Mouse (Mus musculus) intestine, embryonic 14.5 days (tissue): ENCODE measurements around the gene Hs6st3. TPM values are rescaled to one million over a fixed set of nuclear protein-coding genes. Genes with fewer than 3 reads are reported as not detected.

ENCODE experiments used
- ATAC-seq: fragments of 200-750 bp; cut with Nextera tagmentation; replicated peaks from 2 replicates; pipeline ENCODE4 v1.8.0; 2017; ENCODE audit warnings: low read depth, moderate number of reproducible peaks, moderate TSS enrichment, moderate library complexity; ENCODE audit not compliant: low FRiP score, low TSS enrichment
- DNase-seq: peaks from one replicate; pipeline ENCODE4 v3.0.0-alpha.2; 2018; ENCODE audit warnings: low spot score
- H3K27ac ChIP-seq: fragments of 300-500 bp; sonication (generic); 2 replicates; pipeline ENCODE4 v1.5.1; 2014; ENCODE audit warnings: low read depth, mild to moderate bottlenecking, control low read depth
- H3K27me3 ChIP-seq: fragments of 300-500 bp; sonication (generic); replicated peaks from 2 replicates; pipeline ENCODE4 v1.6.1; 2014; ENCODE audit warnings: low read length, control low read depth; ENCODE audit not compliant: control insufficient read depth, insufficient read depth
- H3K36me3 ChIP-seq: fragments of 300-500 bp; sonication (generic); 2 replicates; pipeline ENCODE4 v1.6.1; 2014; ENCODE audit warnings: low read length, control low read depth; ENCODE audit not compliant: control insufficient read depth, insufficient read depth
- H3K4me1 ChIP-seq: fragments of 300-500 bp; sonication (generic); replicated peaks from 2 replicates; pipeline ENCODE4 v1.6.1; 2014; ENCODE audit warnings: low read length, control low read depth, mixed read lengths; ENCODE audit not compliant: control insufficient read depth, insufficient read depth
- H3K4me2 ChIP-seq: fragments of 300-500 bp; sonication (generic); 2 replicates; pipeline ENCODE4 v1.6.1; 2014; ENCODE audit warnings: low read length
- H3K4me3 ChIP-seq: fragments of 300-500 bp; sonication (generic); 2 replicates; pipeline ENCODE4 v1.5.1; 2014; ENCODE audit warnings: low read depth, low read length, control low read depth, mixed read lengths
- H3K9ac ChIP-seq: fragments of 300-500 bp; sonication (generic); 2 replicates; pipeline ENCODE4 v1.6.1; 2014; ENCODE audit warnings: mild to moderate bottlenecking, low read length
- H3K9me3 ChIP-seq: fragments of 300-500 bp; sonication (generic); 2 replicates; pipeline ENCODE4 v1.6.1; 2016; ENCODE audit warnings: low read length, control low read depth; ENCODE audit not compliant: control insufficient read depth
- WGBS: fragments of 180-500 bp; shearing (Covaris S2); extraction: QIAGEN DNeasy Blood & Tissue Kit; methylation state at CpG from one replicate; pipeline ENCODE4 v1.1.7; 2014; 5-methylcytosine and 5-hydroxymethylcytosine counted together
- polyA plus RNA-seq: library from polyadenylated mRNA; unstranded; fragments of >200 nt; fragmentation: Nextera tagmentation; extraction: Ambion mirVana; gene quantifications from 2 replicates; pipeline ENCODE4 v1.2.1, GENCODE M21; 2014

The Hs6st3 gene
- polyA plus RNA-seq, 1 experiment from 2014 or later: 0.37 TPM

- Histone ChIP-seq H3K9me3 (no peaks in the 10 kb centered on the region), H3K4me1 (no peaks in the 10 kb centered on the region), H3K4me2 (no peak overlapping the region), H3K27ac (no peak overlapping the region), H3K9ac (no peak overlapping the region), H3K36me3 (no peaks in the 10 kb centered on the region), H3K4me3 (no peak overlapping the region), H3K27me3 (no peaks in the 10 kb centered on the region)
- WGBS: 90% methylated on average over 11 of the region's 11 CpGs
- DNase-seq (no peak), ATAC-seq (no peak)
Measured at GRCm38 (mm10) chr14:119347236-119347635, 209.1 kb downstream of the Hs6st3 start.

- DNase-seq (no peak), ATAC-seq (no peak)
- Histone ChIP-seq H3K9me3 (no peaks in the 10 kb centered on the region), H3K27ac (no peak overlapping the region), H3K9ac (no peak overlapping the region), H3K36me3 (no peaks in the 10 kb centered on the region), H3K4me3 (no peak overlapping the region), H3K27me3 (no peaks in the 10 kb centered on the region), H3K4me2 (no peak overlapping the region), H3K4me1 (no peaks in the 10 kb centered on the region)
- 92% methylated on average over 4 of the region's 4 CpGs for WGBS
Measured at GRCm38 (mm10) chr14:119361414-119361813, 223.3 kb downstream of the Hs6st3 start.

DNA sequence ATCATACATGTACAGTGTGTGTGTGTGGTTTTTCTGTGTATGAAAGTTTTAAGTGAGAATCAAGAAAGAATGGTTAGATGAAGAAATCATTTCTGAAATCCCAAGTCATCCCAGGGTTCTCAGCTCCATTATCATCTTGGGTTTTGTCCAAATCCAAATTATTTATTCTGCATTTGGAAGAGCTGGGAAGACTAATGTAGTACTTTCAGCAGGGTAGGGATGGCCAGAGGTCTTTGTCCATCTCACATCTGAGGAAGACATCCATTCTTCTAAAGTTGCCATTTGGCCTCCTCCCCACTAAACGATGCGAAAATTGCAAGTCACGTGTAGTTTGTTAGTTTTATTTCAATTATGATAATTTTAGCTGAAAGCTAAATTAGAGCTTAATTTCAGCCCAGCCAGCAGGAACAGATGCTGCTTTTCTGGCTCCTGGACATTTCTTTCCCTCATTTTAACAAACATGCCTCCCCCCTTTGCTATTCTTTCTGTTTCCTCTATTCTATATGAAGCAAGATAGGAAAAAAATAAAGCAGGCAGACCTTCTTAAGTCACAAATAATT is 229.8 kb downstream of the Hs6st3 start:
- Histone ChIP-seq H3K27ac (no peak overlapping the region), H3K4me3 (no peak overlapping the region), H3K9me3 (no peaks in the 10 kb centered on the region), H3K36me3 (no peaks in the 10 kb centered on the region), H3K4me1 (no peaks in the 10 kb centered on the region), H3K9ac (no peak overlapping the region), H3K27me3 (no peaks in the 10 kb centered on the region), H3K4me2 (no peak overlapping the region)
- DNase-seq: no peak
- ATAC-seq: no peak
- 79% methylated on average over 3 of the region's 3 CpGs for WGBS

DNA sequence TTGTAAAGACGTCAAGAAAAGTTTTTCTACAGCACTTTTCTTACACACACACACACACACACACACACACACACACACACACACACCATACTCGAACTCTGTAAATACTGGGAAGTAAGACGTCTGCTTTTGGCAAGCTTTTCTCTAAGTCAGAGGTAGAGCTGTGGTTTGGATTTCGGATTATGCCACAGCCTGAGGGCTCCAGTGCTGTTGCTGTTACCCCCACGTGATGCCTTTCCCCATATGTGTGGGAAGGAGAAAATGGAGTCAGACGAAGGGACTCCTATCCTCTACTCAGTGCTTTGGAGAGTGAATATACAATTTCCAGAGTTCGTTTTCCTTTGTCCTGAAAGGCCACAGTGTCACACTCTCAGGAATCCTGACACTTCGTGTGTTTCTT is 231.1 kb downstream of the Hs6st3 start:
- Histone ChIP-seq H3K27ac (no peak overlapping the region), H3K27me3 (no peaks in the 10 kb centered on the region), H3K4me2 (no peak overlapping the region), H3K4me1 (no peaks in the 10 kb centered on the region), H3K9me3 (no peaks in the 10 kb centered on the region), H3K36me3 (no peaks in the 10 kb centered on the region), H3K9ac (no peak overlapping the region), H3K4me3 (no peak overlapping the region)
- WGBS: 74% methylated on average over 8 of the region's 8 CpGs
- no peak for DNase-seq
- no peak for ATAC-seq

GRCm38 (mm10) chr14:119370013-119370412 is 231.9 kb downstream of the Hs6st3 start:
- H3K4me2 ChIP-seq: no peak overlapping the region
- H3K9ac ChIP-seq: no peak overlapping the region
- H3K4me1 ChIP-seq: no peaks in the 10 kb centered on the region
- no peaks in the 10 kb centered on the region for H3K36me3 ChIP-seq
- ATAC-seq: no peak
- no peak overlapping the region for H3K4me3 ChIP-seq
- H3K27ac ChIP-seq: no peak overlapping the region
- no peaks in the 10 kb centered on the region for H3K9me3 ChIP-seq
- DNase-seq: no peak
- WGBS: 86% methylated on average over 7 of the region's 7 CpGs
- H3K27me3 ChIP-seq: no peaks in the 10 kb centered on the region

DNA sequence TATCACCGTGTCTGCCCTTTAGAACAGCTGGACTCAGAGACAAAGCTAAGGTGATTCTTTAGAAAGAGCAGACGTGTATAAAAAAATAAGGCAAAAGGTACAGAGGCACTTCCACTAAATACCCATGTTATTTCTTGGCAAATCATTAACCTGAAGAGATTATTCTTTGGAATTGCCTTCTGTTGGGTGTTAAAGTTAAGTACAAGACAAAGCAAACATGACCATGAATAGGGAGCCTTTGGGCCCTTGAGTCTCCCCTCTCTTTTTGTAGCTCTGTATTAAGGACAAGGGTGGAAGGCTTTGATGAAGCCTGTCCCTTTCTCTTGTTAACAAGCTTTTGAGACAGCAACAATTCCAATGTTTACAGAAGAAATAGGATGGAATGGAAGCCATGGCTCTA is 241.2 kb downstream of the Hs6st3 start:
- Histone ChIP-seq H3K27ac (no peak overlapping the region), H3K9me3 (no peaks in the 10 kb centered on the region), H3K27me3 (no peaks in the 10 kb centered on the region), H3K4me2 (no peak overlapping the region), H3K36me3 (no peaks in the 10 kb centered on the region), H3K4me1 (no peaks in the 10 kb centered on the region), H3K9ac (no peak overlapping the region), H3K4me3 (no peak overlapping the region)
- 70% methylated on average over 2 of the region's 2 CpGs for WGBS
- DNase-seq (no peak), ATAC-seq (no peak)

GRCm38 (mm10) chr14:119401618-119402017 is 263.5 kb downstream of the Hs6st3 start:
- Histone ChIP-seq H3K36me3 (no peaks in the 10 kb centered on the region), H3K27ac (no peak overlapping the region), H3K27me3 (no peaks in the 10 kb centered on the region), H3K9ac (no peak overlapping the region), H3K4me2 (no peak overlapping the region), H3K9me3 (no peaks in the 10 kb centered on the region), H3K4me1 (no peaks in the 10 kb centered on the region), H3K4me3 (no peak overlapping the region)
- no peak for DNase-seq
- no peak for ATAC-seq
- WGBS: 90% methylated on average over 10 of the region's 10 CpGs

DNA sequence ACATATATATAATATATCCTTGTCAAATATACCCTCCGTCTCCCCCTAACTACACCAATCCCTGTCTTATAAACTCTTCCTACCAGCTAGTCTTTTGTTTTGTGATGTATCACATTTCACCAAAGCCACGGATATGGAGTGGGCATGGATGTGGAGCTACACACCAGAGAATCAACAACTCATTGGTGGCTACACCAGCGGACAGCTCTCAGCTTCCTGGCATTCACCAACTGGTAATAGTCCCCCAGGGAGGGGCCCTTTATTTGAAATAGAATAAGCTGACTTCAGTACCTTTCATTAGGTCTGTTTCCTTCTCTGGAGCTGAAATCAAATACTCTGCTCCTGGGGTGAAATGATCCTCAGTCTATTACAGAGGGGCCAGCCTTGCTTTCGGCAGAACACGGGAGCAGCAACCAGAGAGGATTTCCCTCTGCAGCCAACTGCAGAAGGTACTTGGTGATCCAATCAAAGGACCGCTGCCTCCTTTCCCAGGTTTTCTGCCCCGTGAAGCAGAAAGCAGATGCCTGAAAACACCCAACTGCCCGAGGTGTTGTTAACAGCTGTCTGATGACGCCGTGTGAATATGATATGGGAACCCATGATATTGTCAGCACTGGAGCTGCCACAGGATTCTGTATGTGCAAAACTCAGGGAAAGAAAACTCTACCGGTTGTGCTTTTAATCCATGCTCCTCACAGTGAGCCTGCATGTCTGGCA is 271.4 kb downstream of the Hs6st3 start:
- ATAC-seq: no peak
- Histone ChIP-seq H3K27ac (no peak overlapping the region), H3K4me1 (no peaks in the 10 kb centered on the region), H3K4me3 (no peak overlapping the region), H3K9ac (no peak overlapping the region), H3K27me3 (no peaks in the 10 kb centered on the region), H3K9me3 (no peaks in the 10 kb centered on the region), H3K4me2 (no peak overlapping the region), H3K36me3 (no peaks in the 10 kb centered on the region)
- 73% methylated on average over 11 of the region's 11 CpGs for WGBS
- DNase-seq: no peak

GRCm38 (mm10) chr14:119422894-119423293 is 284.8 kb downstream of the Hs6st3 start:
- Histone ChIP-seq H3K4me1 (no peaks in the 10 kb centered on the region), H3K4me3 (no peak overlapping the region), H3K9ac (no peak overlapping the region), H3K9me3 (no peaks in the 10 kb centered on the region), H3K4me2 (no peak overlapping the region), H3K27ac (no peak overlapping the region), H3K27me3 (no peaks in the 10 kb centered on the region), H3K36me3 (no peaks in the 10 kb centered on the region)
- ATAC-seq (no peak), DNase-seq (no peak)
- 88% methylated on average over 5 of the region's 5 CpGs for WGBS
